Mouse (Mus musculus) spleen, adult 2 months (tissue): ENCODE measurements around the gene Tmem238l.

ENCODE experiments used
- CTCF ChIP-seq: fragments of 200-500 bp; IDR thresholded peaks from 2 replicates; pipeline ENCODE4 v1.5.1; 2011; ENCODE audit warnings: mild to moderate bottlenecking, inconsistent platforms; ENCODE audit not compliant: insufficient read depth, insufficient read length, insufficient replicate concordance; ENCODE audit errors: extremely low read depth
- POLR2A ChIP-seq: fragments of 200-500 bp; IDR thresholded peaks from 2 replicates; pipeline ENCODE4 v1.6.1; 2011; ENCODE audit warnings: low read depth, low read length, inconsistent platforms

- no peak for TF ChIP-seq POLR2A
- TF ChIP-seq CTCF: no peak
Observed at GRCm38 (mm10) chr11:66973507-66973906, 17.1 kb downstream of the Tmem238l start.
